Mouse (Mus musculus): Measurements from ENCODE around the gene Rab27a. TPM values are rescaled to one million over a fixed set of nuclear protein-coding genes. Genes with fewer than 3 reads are reported as not detected.

Rab27a gene
- total and polyA plus RNA-seq, 3 experiments: 5.5 to 36.8 (median 36.2) TPM

Small RNA genes lying within 50 kb of the gene (microRNA-seq; reads per million reads assigned to microRNA genes)
- gene Gm27353: 0 reads per million in 2 experiments

Other genes with a start within 250 kb of the Rab27a start
- under 1 TPM; 0.17 to 0.21 TPM for gene Prtg, start 238.0 kb upstream of the Rab27a start, total RNA-seq (2021)
- gene Prtg, start 238.0 kb upstream of the Rab27a start, polyA plus RNA-seq (2012; rRNA removed): 0.04 and 0.07 TPM in 2 replicates
- gene Pygo1, start 119.2 kb upstream of the Rab27a start, total RNA-seq (2021): 1 to 10 TPM; 2.8 to 5.1 TPM
- 0.53 and 0.77 TPM in 2 replicates for gene Pygo1, start 119.2 kb upstream of the Rab27a start, polyA plus RNA-seq (2012; rRNA removed)
- 1 to 10 TPM in 1 of 2 experiments, under 1 TPM in 1; 0.61 to 1.4 TPM for gene Dyx1c1, start 86.1 kb upstream of the Rab27a start, total RNA-seq (2021)
- gene Dyx1c1, start 86.1 kb upstream of the Rab27a start, polyA plus RNA-seq (2012; rRNA removed): 0.44 and 0.62 TPM in 2 replicates
- gene Gm44503, start 86.0 kb upstream of the Rab27a start, total RNA-seq (2021): not detected
- gene Gm44503, start 86.0 kb upstream of the Rab27a start, polyA plus RNA-seq (2012; rRNA removed): 0.11 TPM in 1 of 2 replicates, not detected in the other
- gene Ccpg1os, start 59.5 kb upstream of the Rab27a start, total RNA-seq (2021): 10 to 100 TPM; 21.7 to 25.3 TPM
- 8.6 and 10.5 TPM in 2 replicates for gene Ccpg1os, start 59.5 kb upstream of the Rab27a start, polyA plus RNA-seq (2012; rRNA removed)
- gene Ccpg1, start 59.4 kb upstream of the Rab27a start, total RNA-seq (2021): 100 to 1,000 TPM; 135 to 141 TPM
- 8.3 and 11.3 TPM in 2 replicates for gene Ccpg1, start 59.4 kb upstream of the Rab27a start, polyA plus RNA-seq (2012; rRNA removed)
- gene Pigb, start 4.5 kb upstream of the Rab27a start, total RNA-seq (2021): 10 to 100 TPM; 13.3 to 14.7 TPM
- 7.2 and 9.6 TPM in 2 replicates for gene Pigb, start 4.5 kb upstream of the Rab27a start, polyA plus RNA-seq (2012; rRNA removed)
- under 1 TPM in 1 of 2 experiments, not detected in 1; 0.48 TPM for gene Khdc3, start 57.0 kb downstream of the Rab27a start, total RNA-seq (2021)
- 0.25 and 0.33 TPM in 2 replicates for gene Khdc3, start 57.0 kb downstream of the Rab27a start, polyA plus RNA-seq (2012; rRNA removed)
- under 1 TPM in 1 of 2 experiments, not detected in 1; 0.29 TPM for gene Gm20509, start 57.6 kb downstream of the Rab27a start, total RNA-seq (2021)
- gene Gm20509, start 57.6 kb downstream of the Rab27a start, polyA plus RNA-seq (2012; rRNA removed): not detected in 2 replicates
- 10 to 100 TPM; 53.3 to 61.1 TPM for gene Rsl24d1, start 68.6 kb downstream of the Rab27a start, total RNA-seq (2021)
- gene Rsl24d1, start 68.6 kb downstream of the Rab27a start, polyA plus RNA-seq (2012; rRNA removed): 4.7 and 6.6 TPM in 2 replicates